Mouse (Mus musculus): ENCODE measurements at regions not wholly inside any gene's neighbourhood (a gene's known extent, or its start where the extent isn't known, plus 50 kb on each side); places are given as distances from the start of the nearest gene placed in this dataset.

DNA sequence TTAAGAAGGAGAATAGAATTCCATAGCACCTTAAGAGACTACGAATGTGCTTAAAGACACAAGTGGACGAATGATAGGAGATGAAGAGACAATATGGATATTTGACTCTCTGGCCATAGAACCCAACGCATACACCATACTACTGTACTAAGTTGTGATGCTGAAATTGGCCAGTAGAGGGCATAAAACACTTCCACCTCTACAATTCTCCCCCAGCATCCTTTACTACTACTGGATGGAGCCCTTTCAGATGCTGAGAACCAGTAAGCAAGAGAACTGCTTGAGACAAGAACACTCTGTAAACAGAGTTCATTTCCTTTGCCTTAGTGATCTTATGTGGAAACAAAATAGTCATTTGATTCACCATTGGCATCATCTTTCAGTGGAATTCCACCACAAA is 96.9 kb upstream of the Col1a2 start:
- Histone ChIP-seq H3K4me2 (replicated peaks; ENCODE audit: low read depth) (no peak overlapping the region), H3K36me3 (ENCODE audit: control insufficient read depth, insufficient read depth, low read length) (no peaks in the 10 kb centered on the region), H3K9ac (ENCODE audit: low read length) (no peak overlapping the region), H3K9me3 (ENCODE audit: control insufficient read depth, low read length) (no peaks in the 10 kb centered on the region), H3K4me3 (ENCODE audit: low read depth, low read length) (no peak overlapping the region), H3K4me1 (replicated peaks; ENCODE audit: control insufficient read depth, insufficient read depth) (no peaks in the 10 kb centered on the region), H3K27me3 (ENCODE audit: control insufficient read depth, insufficient read depth, low read length) (no peaks in the 10 kb centered on the region), H3K27ac (replicated peaks) (no peak overlapping the region)
- DNase-seq (ENCODE audit: low spot score) (no peak), ATAC-seq (ENCODE audit: low FRiP score, low TSS enrichment) (no peak)
- WGBS = 64% methylated on average over 3 of the region's 3 CpGs
- TF ChIP-seq CTCF (IDR thresholded peaks at IDR 0.05; ENCODE audit: low read depth) (peak; percentile 70), EP300 (optimal IDR thresholded peaks at IDR 0.05) (no peak)

DNA sequence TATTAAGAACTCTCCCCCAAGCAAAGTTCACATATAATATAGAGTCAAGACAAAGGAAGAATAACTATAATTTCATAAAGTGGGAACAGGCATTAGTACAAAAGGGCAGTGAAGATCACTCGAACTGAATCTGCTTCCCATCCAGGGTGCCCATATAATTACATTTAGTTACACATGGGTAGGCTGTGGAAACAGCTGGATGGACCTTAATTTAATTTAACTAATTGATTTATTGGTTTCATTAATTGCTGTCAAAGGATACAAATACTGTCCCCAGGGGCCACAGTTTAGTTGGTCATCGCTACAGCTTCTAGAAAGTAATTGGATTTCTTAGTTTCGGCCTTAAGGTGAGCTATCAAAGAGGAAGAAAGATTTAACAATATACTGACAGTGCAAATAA is 91.4 kb upstream of the Col1a2 start:
- WGBS = 82% methylated on average over 3 of the region's 3 CpGs
- Histone ChIP-seq H3K4me2 (replicated peaks; ENCODE audit: low read depth) (no peak overlapping the region), H3K9me3 (ENCODE audit: control insufficient read depth, low read length) (no peaks in the 10 kb centered on the region), H3K36me3 (ENCODE audit: control insufficient read depth, insufficient read depth, low read length) (no peaks in the 10 kb centered on the region), H3K27me3 (ENCODE audit: control insufficient read depth, insufficient read depth, low read length) (no peaks in the 10 kb centered on the region), H3K4me1 (replicated peaks; ENCODE audit: control insufficient read depth, insufficient read depth) (no peaks in the 10 kb centered on the region), H3K4me3 (ENCODE audit: low read depth, low read length) (no peak overlapping the region), H3K27ac (replicated peaks) (no peak overlapping the region), H3K9ac (ENCODE audit: low read length) (no peak overlapping the region)
- no peak for DNase-seq (ENCODE audit: low spot score)
- ATAC-seq (ENCODE audit: low FRiP score, low TSS enrichment) = no peak
- no peak for TF ChIP-seq CTCF (IDR thresholded peaks at IDR 0.05; ENCODE audit: low read depth)
- TF ChIP-seq EP300 (optimal IDR thresholded peaks at IDR 0.05) = no peak

DNA sequence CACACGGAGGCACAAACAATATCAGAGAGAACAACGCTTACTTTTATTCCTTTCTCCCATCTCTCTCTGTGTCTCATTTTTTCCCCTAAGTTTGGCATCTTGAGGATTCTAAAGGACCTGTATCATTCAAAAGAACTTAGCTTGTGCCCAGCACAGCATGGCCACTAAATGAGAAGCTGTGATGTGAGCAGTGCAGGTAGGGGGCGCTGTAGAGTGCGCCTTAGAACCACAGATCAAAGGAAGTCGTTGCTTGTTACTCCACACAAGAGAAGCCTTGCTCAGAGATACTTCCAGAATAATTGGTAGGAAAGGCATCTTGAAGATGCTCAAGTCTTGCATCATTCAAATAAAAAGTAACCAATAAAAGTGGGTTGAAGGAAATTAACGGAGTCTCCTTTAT is 90.4 kb upstream of the Col1a2 start:
- H3K4me2 ChIP-seq (replicated peaks; ENCODE audit: low read depth) = no peak overlapping the region
- DNase-seq (ENCODE audit: low spot score) = peak; percentile 25
- H3K36me3 ChIP-seq (ENCODE audit: control insufficient read depth, insufficient read depth, low read length) = no peaks in the 10 kb centered on the region

DNA sequence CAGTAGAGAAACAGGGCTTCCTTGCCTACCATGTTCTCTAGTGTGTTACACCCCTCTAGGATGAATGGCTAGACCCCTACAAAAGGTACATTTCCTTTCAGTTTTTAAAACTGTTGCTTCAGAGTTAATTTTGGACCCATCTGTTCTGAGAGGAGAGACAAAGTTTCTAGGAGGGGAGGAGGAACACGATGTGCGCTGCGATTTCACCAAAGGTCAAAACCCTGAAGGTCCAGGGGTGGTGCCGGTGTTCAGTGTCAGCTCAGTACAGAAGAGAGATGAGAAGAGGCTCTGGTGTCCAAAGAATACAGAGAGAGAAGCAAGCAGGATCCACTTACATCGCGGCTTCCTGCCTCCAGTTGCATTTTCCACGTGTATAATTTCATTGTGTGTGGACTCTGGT is 89.4 kb upstream of the Col1a2 start:
- H3K9ac ChIP-seq (ENCODE audit: low read length) = no peak overlapping the region
- H3K27me3 ChIP-seq (ENCODE audit: control insufficient read depth, insufficient read depth, low read length) = no peaks in the 10 kb centered on the region
- no peaks in the 10 kb centered on the region for H3K4me1 ChIP-seq (replicated peaks; ENCODE audit: control insufficient read depth, insufficient read depth)
- no peak overlapping the region for H3K4me3 ChIP-seq (ENCODE audit: low read depth, low read length)
- no peak overlapping the region for H3K4me2 ChIP-seq (replicated peaks; ENCODE audit: low read depth)
- H3K27ac ChIP-seq (replicated peaks) = no peak overlapping the region
- ATAC-seq (ENCODE audit: low FRiP score, low TSS enrichment) (no peak), DNase-seq (ENCODE audit: low spot score) (no peak)
- no peaks in the 10 kb centered on the region for H3K9me3 ChIP-seq (ENCODE audit: control insufficient read depth, low read length)
- no peak for TF ChIP-seq CTCF (IDR thresholded peaks at IDR 0.05; ENCODE audit: low read depth)
- WGBS = 79% methylated on average over 7 of the region's 7 CpGs
- no peaks in the 10 kb centered on the region for H3K36me3 ChIP-seq (ENCODE audit: control insufficient read depth, insufficient read depth, low read length)

More for the DNA sequence above, 90.4 kb upstream of the Col1a2 start:
- no peaks in the 10 kb centered on the region for H3K9me3 ChIP-seq (ENCODE audit: control insufficient read depth, low read length)
- TF ChIP-seq CTCF (IDR thresholded peaks at IDR 0.05; ENCODE audit: low read depth) (peak; percentile 80), EP300 (optimal IDR thresholded peaks at IDR 0.05) (no peak)
- no peaks in the 10 kb centered on the region for H3K27me3 ChIP-seq (ENCODE audit: control insufficient read depth, insufficient read depth, low read length)
- WGBS = 47% methylated on average over 6 of the region's 6 CpGs
- H3K4me1 ChIP-seq (replicated peaks; ENCODE audit: control insufficient read depth, insufficient read depth) = no peaks in the 10 kb centered on the region
- no peak overlapping the region for H3K9ac ChIP-seq (ENCODE audit: low read length)
- ATAC-seq (ENCODE audit: low FRiP score, low TSS enrichment) = no peak
- H3K4me3 ChIP-seq (ENCODE audit: low read depth, low read length) = no peak overlapping the region
- no peak overlapping the region for H3K27ac ChIP-seq (replicated peaks)

DNA sequence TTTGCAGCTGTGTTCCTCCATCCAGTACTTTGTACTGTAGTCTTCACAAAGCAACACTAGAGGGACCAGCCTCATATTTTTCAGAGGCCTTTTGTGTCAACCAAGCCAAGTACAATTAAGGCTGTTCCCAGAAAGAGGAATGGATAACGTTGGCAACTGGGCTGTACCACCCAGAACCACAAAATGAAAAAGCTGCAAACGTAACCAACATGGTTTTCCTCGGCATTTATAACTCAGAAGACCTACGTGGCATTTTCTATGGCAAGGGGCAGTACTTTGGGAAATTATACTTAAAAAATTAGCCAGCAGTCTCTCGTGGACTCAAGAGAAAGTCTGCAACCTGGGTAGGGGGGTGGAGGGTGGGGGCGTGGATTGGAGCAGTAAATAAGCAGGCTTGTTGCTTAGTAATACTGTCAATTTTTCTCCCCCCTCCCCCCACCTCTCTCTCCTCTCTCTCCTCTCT is 87.3 kb upstream of the Col1a2 start:
- ATAC-seq (ENCODE audit: low FRiP score, low TSS enrichment) (peak; percentile 81), DNase-seq (ENCODE audit: low spot score) (no peak)
- H3K27ac ChIP-seq (replicated peaks) = peak overlapping the region; percentile 77
- H3K27me3 ChIP-seq (ENCODE audit: control insufficient read depth, insufficient read depth, low read length) = no peaks in the 10 kb centered on the region
- no peak overlapping the region for H3K9ac ChIP-seq (ENCODE audit: low read length)
- 21% methylated on average over 6 of the region's 6 CpGs for WGBS
- H3K4me3 ChIP-seq (ENCODE audit: low read depth, low read length) = 0 out of 2 replicates have a peak overlapping the region, but pooled peaks have one; percentile 13
- H3K9me3 ChIP-seq (ENCODE audit: control insufficient read depth, low read length) = no peaks in the 10 kb centered on the region
- H3K4me1 ChIP-seq (replicated peaks; ENCODE audit: control insufficient read depth, insufficient read depth) = no peaks in the 10 kb centered on the region
- TF ChIP-seq EP300 (optimal IDR thresholded peaks at IDR 0.05) = no peak
- TF ChIP-seq CTCF (IDR thresholded peaks at IDR 0.05; ENCODE audit: low read depth) = peak; percentile 80
- H3K36me3 ChIP-seq (ENCODE audit: control insufficient read depth, insufficient read depth, low read length) = no peaks in the 10 kb centered on the region
- peak overlapping the region; percentile 35; the same call in 1 of the 2 replicates for H3K4me2 ChIP-seq (replicated peaks; ENCODE audit: low read depth)

DNA sequence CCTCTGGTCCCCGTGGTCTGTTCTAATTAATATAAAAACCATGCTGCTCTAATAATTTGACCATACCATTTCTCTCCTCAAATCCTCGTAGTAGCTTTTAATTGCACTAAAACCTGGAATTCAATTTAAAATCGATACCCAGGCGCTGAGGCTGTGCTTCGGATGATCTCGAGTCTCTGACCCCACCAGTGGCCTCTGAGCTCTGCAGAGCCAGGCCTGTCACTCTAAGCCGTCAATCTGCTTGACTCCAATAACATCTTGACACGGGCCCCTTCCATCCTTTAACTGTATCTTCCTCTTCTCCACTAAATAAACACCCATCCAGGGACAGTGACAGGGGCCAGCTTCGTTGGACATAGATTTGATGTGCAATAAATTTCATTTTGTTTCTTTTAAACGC is 86.2 kb upstream of the Col1a2 start:
- Histone ChIP-seq H3K27me3 (ENCODE audit: control insufficient read depth, insufficient read depth, low read length) (no peaks in the 10 kb centered on the region), H3K4me2 (replicated peaks; ENCODE audit: low read depth) (peak overlapping the region; percentile 23), H3K4me1 (replicated peaks; ENCODE audit: control insufficient read depth, insufficient read depth) (no peaks in the 10 kb centered on the region), H3K4me3 (ENCODE audit: low read depth, low read length) (no peak overlapping the region), H3K9ac (ENCODE audit: low read length) (no peak overlapping the region), H3K9me3 (ENCODE audit: control insufficient read depth, low read length) (no peaks in the 10 kb centered on the region), H3K27ac (replicated peaks) (peak overlapping the region; percentile 61; the same call in 1 of the 2 replicates), H3K36me3 (ENCODE audit: control insufficient read depth, insufficient read depth, low read length) (no peaks in the 10 kb centered on the region)
- WGBS = 58% methylated on average over 10 of the region's 10 CpGs
- no peak for ATAC-seq (ENCODE audit: low FRiP score, low TSS enrichment)
- TF ChIP-seq CTCF (IDR thresholded peaks at IDR 0.05; ENCODE audit: low read depth) = no peak
- TF ChIP-seq EP300 (optimal IDR thresholded peaks at IDR 0.05) = no peak
- no peak for DNase-seq (ENCODE audit: low spot score)
